Mouse (Mus musculus) subcutaneous adipose tissue, adult 2 months (tissue): Measurements from ENCODE around the gene Gstp1. TPM values are rescaled to one million over a fixed set of nuclear protein-coding genes. Genes with fewer than 3 reads are reported as not detected.

Source experiments
- polyA plus RNA-seq: library from polyadenylated mRNA; depleted of rRNA; stranded (reverse); fragments of >200 nt; gene quantifications from 2 replicates; pipeline ENCODE4 v1.2.3, GENCODE M21; 2012; ENCODE audit warnings: low replicate concordance; rRNA removed

Gstp1 gene
- polyA plus RNA-seq: 601 and 616 TPM in 2 replicates

DNA sequence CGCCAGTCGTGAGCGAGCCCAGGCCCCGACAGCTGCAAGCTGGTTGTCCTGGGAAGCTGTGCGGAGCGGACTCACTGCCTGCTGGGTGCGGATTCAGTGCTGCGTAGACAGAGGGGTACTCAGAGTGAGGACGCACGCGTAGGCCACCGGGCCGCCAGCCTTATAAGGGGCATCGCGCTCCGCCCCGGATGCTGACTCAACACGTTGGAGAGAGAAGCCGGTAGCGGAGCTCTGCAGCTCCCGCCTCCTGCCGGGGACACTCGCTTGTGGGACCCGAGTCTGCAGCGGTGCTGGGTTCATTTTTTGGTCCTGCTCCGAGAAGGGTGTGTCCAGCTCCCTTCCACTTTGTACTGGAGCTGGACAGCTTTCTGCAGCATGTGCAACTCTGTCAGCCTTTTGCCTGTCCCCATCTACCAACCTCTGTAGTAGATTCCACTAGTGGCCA, at the start of gene Gstp1:
TSS of gene Gstp1 (minus strand) at position 198 of the 445 bp plus-strand sequence.

DNA sequence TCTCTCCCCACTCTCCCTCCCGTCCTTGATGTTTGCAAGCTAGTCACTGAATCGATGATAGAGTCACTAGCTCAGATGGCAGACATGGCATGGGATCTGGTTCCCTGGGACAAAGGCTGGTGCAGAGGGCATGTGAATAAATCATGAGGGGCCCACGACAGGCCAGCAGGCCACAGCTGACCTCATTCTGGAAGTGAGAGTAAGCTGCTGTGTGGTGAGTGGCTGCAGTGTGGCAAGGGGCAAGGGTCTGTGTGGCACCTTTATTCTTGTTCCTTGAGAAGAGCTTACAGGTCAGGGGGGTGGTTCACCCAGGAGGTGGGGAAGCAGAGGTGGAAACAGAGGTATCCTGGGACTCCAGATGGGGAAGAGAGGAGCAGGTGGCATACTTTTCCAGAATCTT, 43.6 kb upstream of the Gstp1 start, which contains the start of gene Cabp2:
TSS of gene Cabp2 (plus strand) at position 185 of the 400 bp plus-strand sequence.

DNA sequence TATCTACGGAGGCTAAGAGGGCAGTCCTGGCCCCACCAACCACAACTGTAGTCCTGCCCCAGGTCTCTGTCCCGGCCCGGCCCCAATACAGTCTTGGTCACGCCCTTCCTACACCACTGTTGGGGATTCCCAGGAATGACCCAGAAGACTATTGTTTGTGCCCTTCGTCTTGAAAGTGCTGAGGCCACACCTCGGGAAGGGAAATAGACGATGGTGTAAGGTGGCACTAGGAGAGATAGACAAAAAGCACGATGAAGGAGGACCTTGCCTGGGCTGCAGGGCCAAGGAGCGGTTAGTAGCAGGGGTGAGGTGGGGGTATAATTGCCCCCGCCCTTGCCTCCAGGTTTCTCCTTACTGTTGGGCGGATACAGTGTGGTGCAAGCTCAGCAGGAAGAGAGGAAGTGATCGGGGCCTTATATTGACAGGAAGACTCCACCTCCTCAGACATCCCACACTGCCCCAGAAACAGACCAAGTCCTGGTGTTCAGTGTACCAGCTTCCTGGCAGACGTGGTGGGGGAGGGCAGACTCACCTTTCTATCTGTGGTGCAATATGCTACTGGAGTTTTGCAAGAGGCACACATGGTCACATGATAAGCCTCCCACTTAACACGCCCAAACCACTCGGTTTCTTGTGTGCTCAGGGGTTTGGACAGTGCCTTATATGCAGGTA, 21.4 kb upstream of the Gstp1 start, which contains the start of gene Gstp3:
TSS of gene Gstp3 (minus strand) at position 501 of the 672 bp plus-strand sequence.

DNA sequence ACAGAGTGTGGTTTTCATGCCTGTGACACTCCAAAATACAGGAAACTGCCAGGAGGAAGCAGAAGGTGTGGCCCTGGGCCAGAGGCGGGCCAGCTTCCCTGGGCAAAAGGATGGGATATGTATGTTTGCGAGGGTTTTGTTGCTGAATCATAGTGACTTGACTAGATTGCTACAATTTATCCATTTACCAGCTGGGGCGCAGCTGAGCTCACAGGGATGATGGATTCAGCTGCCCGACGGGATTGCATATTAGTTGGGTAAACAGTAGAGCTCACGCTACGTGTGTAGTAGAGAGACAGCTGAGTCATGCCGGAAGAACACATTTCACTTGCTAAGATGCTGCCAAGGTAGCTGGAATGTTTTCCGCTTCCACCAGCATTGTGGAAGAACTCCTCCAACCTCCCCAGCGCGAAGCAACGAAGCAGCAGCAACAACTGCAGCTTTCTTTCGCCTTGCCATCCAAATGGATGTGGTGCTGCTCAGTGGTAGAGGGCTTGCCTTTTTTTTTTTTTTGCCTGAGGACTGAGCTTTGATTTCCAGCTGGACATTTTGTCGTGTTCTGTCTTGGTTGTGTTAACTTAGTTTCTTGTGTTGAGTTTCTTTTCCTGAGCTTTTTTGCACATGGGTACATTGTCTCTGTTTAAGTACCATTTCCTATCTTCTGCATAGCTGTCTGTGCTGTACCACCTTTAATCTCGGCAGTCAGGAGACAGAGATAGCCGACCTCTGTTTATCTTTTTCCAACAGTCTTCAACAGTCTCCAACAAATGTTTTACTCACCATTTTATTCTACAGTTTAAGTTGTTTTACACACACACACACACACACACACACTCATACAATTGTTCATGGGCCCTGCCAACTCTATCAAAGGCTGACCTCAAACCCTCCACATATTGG, 8.4 kb upstream of the Gstp1 start, which contains the start of gene Gstp2:
TSS of gene Gstp2 (minus strand) at position 58 of the 900 bp plus-strand sequence.

DNA sequence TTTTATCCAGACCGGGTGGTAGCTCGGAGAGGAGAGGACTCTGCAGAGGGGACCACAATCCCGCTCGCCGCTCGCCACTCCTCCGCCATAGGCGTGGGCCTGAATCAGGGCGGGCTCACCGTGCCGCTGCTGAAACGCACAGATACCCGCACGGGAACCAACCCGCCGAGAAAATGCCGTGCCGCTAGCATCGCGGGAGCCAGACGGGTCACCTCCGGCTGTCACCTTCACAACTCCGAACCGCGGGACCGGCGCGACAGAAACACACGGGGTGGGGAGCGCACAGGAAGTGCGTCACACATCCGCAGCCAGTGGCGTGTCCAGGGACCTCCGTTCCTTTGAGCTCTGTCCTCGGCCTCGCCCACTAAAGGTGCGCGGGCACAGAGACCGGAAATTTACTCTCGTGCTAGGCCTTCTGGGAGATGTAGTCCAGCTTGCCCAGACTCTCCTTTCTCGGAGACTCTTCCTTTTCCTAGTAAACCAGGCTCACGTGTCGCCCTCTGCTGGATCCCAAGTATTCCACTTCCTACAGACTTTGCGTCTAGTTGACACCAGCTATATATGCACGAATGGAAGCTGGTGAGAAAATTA, 25.3 kb downstream of the Gstp1 start, which contains the start of gene Ndufv1:
TSS of gene Ndufv1 (minus strand) at position 375 of the 591 bp plus-strand sequence.

DNA sequence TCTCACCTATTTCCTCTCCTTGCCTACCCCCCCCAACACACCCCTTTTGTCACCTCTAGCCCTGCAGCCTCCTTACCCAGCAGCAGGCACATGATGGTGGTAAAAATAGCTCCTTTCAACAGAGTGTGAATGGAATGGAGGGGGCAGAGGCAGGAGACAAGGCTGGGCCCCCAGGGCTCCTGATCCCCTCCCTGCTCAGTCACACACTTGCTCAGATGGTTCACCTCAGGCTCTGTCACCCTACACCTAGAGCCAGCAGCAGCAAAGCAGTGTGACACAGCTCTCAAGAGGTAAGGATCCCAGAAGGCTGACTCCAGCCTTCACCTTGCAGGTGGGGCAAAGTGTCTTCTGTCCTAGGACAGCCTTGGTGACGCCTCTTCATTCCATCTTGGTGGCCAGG, 34.7 kb downstream of the Gstp1 start, which contains the start of gene Doc2g:
TSS of gene Doc2g (plus strand) at position 202 of the 400 bp plus-strand sequence.

DNA sequence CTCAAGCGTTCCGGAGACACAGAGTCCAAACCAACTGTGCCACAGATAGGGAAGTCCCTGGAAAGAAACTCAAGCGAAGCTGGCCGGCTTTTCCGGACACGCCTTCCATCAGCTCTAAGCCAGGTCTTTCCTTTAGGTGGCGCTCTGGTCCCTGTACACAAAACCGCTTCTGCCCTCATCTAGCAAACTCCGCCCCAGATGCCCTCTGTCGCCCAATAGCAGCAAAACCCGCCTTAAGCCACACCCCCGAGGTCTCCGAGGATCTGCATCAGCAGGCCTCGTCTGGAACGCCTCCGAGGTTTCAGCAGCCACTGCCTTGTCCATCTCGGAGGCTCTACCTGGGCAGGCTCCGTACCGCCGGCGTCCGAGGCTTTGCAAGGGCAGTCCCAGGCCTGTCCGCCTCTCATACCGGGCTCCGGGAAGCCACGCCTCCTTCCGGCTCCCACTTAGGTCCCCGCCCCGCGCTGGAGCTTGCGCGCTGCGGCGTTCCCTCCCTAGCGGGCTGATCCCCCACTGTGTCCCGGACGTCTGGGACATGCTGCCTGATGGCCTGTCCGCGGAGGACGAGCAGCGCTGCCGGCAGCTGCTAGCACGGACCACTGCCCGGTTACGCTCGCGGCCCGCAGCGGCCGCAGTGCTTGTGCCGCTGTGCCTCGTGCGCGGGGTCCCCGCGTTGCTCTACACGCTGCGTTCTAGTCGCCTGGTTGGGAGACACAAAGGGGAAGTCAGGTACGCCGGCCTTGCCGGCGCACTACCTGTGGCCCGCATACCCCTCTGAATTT, 37.5 kb downstream of the Gstp1 start, which contains the start of the genes Nudt8 and Gm49405:
TSS of gene Nudt8 (plus strand) at position 462 of the 782 bp plus-strand sequence.
TSS of gene Gm49405 (plus strand) at position 508 of the 782 bp plus-strand sequence.

DNA sequence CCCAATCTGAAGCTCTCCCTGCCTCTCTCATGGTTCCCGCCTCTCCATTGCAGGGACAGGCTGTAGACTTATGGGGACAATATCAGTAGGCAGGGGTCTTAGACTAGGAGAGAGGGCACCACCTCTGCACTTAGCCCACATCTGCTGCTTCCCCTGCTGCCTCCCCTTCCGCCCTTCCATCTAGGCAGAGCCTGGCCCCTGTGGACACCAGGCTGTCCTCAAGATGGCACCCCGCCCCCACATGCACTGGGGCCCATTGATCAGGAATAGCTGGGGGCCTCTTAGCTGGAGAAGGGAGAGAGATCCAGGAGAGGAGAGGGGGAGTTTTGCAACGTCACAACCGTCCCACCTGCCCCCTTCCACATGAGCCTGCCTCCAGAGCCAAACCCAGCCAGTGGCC, 45.4 kb downstream of the Gstp1 start, which contains the start of gene Tbx10:
TSS of gene Tbx10 (plus strand) at position 337 of the 400 bp plus-strand sequence.

DNA sequence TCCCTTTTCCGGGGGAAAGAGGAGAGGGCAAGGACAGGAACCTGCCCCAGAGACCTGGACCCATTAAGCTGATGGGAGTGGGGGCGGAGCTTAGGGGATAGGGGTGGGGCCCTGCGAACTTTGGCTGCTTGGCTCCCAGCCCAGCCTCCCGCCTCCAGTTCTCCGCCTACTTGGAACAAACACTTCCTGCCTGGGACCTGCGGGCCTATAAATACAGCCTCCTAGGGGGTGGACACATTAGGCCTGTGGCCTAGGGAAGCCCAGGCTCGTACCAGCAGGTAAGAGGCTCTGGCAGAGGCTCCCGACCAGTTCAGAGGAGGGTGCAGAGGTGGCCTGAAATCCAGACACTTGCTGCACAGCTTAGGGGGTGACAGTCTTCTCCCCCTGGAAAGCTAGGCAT, 51.5 kb downstream of the Gstp1 start, which contains the start of gene Acy3:
TSS of gene Acy3 (plus strand) at position 237 of the 400 bp plus-strand sequence.

Other genes starting within 250 kb of the Gstp1 start
- 12.1 and 35.7 TPM in 2 replicates for gene Chka, start 186.2 kb downstream of the Gstp1 start, polyA plus RNA-seq
- gene Tcirg1, start 130.9 kb downstream of the Gstp1 start, polyA plus RNA-seq: 152 and 212 TPM in 2 replicates
- 277 and 311 TPM in 2 replicates for gene Ndufs8, start 125.2 kb downstream of the Gstp1 start, polyA plus RNA-seq
- 11.6 and 18.9 TPM in 2 replicates for gene Aldh3b1, start 108.2 kb downstream of the Gstp1 start, polyA plus RNA-seq
- 165 and 222 TPM in 2 replicates for gene Unc93b1, start 102.8 kb downstream of the Gstp1 start, polyA plus RNA-seq
- gene Aldh3b3, start 79.3 kb downstream of the Gstp1 start, polyA plus RNA-seq: 0.50 and 1.5 TPM in 2 replicates
- gene Aldh3b2, start 65.7 kb downstream of the Gstp1 start, polyA plus RNA-seq: 23.0 and 56.2 TPM in 2 replicates
- gene Acy3, start 51.4 kb downstream of the Gstp1 start, polyA plus RNA-seq: 37.6 and 75.0 TPM in 2 replicates
- not detected in 2 replicates for gene Tbx10, start 45.2 kb downstream of the Gstp1 start, polyA plus RNA-seq
- gene Nudt8, start 37.4 kb downstream of the Gstp1 start, polyA plus RNA-seq: 8.2 and 27.4 TPM in 2 replicates
- 0.85 and 3.3 TPM in 2 replicates for gene Gm49405, start 37.4 kb downstream of the Gstp1 start, polyA plus RNA-seq
- gene Doc2g, start 34.7 kb downstream of the Gstp1 start, polyA plus RNA-seq: 3.1 and 10.1 TPM in 2 replicates
- 208 and 265 TPM in 2 replicates for gene Ndufv1, start 25.2 kb downstream of the Gstp1 start, polyA plus RNA-seq
- 48.1 and 59.0 TPM in 2 replicates for gene Gstp2, start 8.0 kb upstream of the Gstp1 start, polyA plus RNA-seq
- gene Gstp3, start 21.6 kb upstream of the Gstp1 start, polyA plus RNA-seq: 2.2 and 2.5 TPM in 2 replicates
- gene Cabp2, start 43.6 kb upstream of the Gstp1 start, polyA plus RNA-seq: not detected in 2 replicates
- gene Cdk2ap2, start 59.2 kb upstream of the Gstp1 start, polyA plus RNA-seq: 139 and 211 TPM in 2 replicates
- gene Pitpnm1, start 62.0 kb upstream of the Gstp1 start, polyA plus RNA-seq: 115 and 122 TPM in 2 replicates
- 127 and 158 TPM in 2 replicates for gene Aip, start 87.9 kb upstream of the Gstp1 start, polyA plus RNA-seq
- gene Gpr152, start 101.8 kb upstream of the Gstp1 start, polyA plus RNA-seq: 0.26 and 0.43 TPM in 2 replicates
- 0.59 and 0.64 TPM in 2 replicates for gene Cabp4, start 106.0 kb upstream of the Gstp1 start, polyA plus RNA-seq
- 355 and 367 TPM in 2 replicates for gene Coro1b, start 110.6 kb upstream of the Gstp1 start, polyA plus RNA-seq
- gene Ptprcap, start 115.6 kb upstream of the Gstp1 start, polyA plus RNA-seq: 5.9 and 12.6 TPM in 2 replicates
- 48.6 and 51.8 TPM in 2 replicates for gene Rps6kb2, start 125.4 kb upstream of the Gstp1 start, polyA plus RNA-seq
- gene Carns1, start 137.5 kb upstream of the Gstp1 start, polyA plus RNA-seq: 12.9 and 15.8 TPM in 2 replicates
- 4.8 and 10.3 TPM in 2 replicates for gene Tbc1d10c, start 153.3 kb upstream of the Gstp1 start, polyA plus RNA-seq
- 495 and 521 TPM in 2 replicates for gene Ppp1ca, start 154.1 kb upstream of the Gstp1 start, polyA plus RNA-seq
- 37.6 and 43.6 TPM in 2 replicates for gene Rad9a, start 163.7 kb upstream of the Gstp1 start, polyA plus RNA-seq
- 8.6 and 37.5 TPM in 2 replicates for gene Clcf1, start 176.3 kb upstream of the Gstp1 start, polyA plus RNA-seq
- not detected in 2 replicates for gene AC109138.7, start 176.4 kb upstream of the Gstp1 start, polyA plus RNA-seq
- 133 and 268 TPM in 2 replicates for gene Pold4, start 193.9 kb upstream of the Gstp1 start, polyA plus RNA-seq
- 50.2 and 94.5 TPM in 2 replicates for gene Ssh3, start 231.2 kb upstream of the Gstp1 start, polyA plus RNA-seq
- gene Ankrd13d, start 245.2 kb upstream of the Gstp1 start, polyA plus RNA-seq: 3.6 and 11.6 TPM in 2 replicates